Mouse (Mus musculus) limb, embryonic 13.5 days (tissue): ENCODE measurements at regions not wholly inside any gene's neighbourhood (a gene's known extent, or its start where the extent isn't known, plus 50 kb on each side); places are given as distances from the start of the nearest gene placed in this dataset.

ENCODE experiments used
- ATAC-seq: fragments of 200-750 bp; cut with Nextera tagmentation; 2 replicates; pipeline ENCODE4 v1.8.0; 2017; ENCODE audit warnings: low read depth, moderate number of reproducible peaks, moderate TSS enrichment; ENCODE audit not compliant: low FRiP score
- H3K27ac ChIP-seq: fragments of 300-500 bp; sonication (generic); 2 replicates; pipeline ENCODE4 v1.5.1; 2015; ENCODE audit warnings: inconsistent platforms, mild to moderate bottlenecking, moderate library complexity
- H3K27me3 ChIP-seq: fragments of 300-500 bp; sonication (generic); 2 replicates; pipeline ENCODE4 v1.6.1; 2015; ENCODE audit warnings: mild to moderate bottlenecking, inconsistent platforms
- H3K36me3 ChIP-seq: fragments of 300-500 bp; sonication (generic); 2 replicates; pipeline ENCODE4 v1.6.1; 2015; ENCODE audit warnings: inconsistent platforms, mild to moderate bottlenecking, moderate library complexity
- H3K4me1 ChIP-seq: fragments of 300-500 bp; sonication (generic); 2 replicates; pipeline ENCODE4 v1.6.1; 2015; ENCODE audit warnings: inconsistent platforms
- H3K4me2 ChIP-seq: fragments of 300-500 bp; sonication (generic); replicated peaks from 2 replicates; pipeline ENCODE4 v1.6.1; 2015; ENCODE audit warnings: inconsistent platforms, mild to moderate bottlenecking, moderate library complexity
- H3K4me3 ChIP-seq: fragments of 300-500 bp; sonication (generic); 2 replicates; pipeline ENCODE4 v1.5.1; 2015; ENCODE audit warnings: moderate library complexity, mild to moderate bottlenecking, inconsistent platforms
- H3K9ac ChIP-seq: fragments of 300-500 bp; sonication (generic); 2 replicates; pipeline ENCODE4 v1.6.1; 2015; ENCODE audit warnings: mild to moderate bottlenecking, inconsistent platforms
- H3K9me3 ChIP-seq: fragments of 300-500 bp; sonication (generic); 2 replicates; pipeline ENCODE4 v1.6.1; 2016; ENCODE audit warnings: inconsistent platforms
- WGBS: fragments of 180-500 bp; shearing (Covaris S2); methylation state at CpG from one replicate; pipeline ENCODE4 v1.1.7; 2015; 5-methylcytosine and 5-hydroxymethylcytosine counted together

DNA sequence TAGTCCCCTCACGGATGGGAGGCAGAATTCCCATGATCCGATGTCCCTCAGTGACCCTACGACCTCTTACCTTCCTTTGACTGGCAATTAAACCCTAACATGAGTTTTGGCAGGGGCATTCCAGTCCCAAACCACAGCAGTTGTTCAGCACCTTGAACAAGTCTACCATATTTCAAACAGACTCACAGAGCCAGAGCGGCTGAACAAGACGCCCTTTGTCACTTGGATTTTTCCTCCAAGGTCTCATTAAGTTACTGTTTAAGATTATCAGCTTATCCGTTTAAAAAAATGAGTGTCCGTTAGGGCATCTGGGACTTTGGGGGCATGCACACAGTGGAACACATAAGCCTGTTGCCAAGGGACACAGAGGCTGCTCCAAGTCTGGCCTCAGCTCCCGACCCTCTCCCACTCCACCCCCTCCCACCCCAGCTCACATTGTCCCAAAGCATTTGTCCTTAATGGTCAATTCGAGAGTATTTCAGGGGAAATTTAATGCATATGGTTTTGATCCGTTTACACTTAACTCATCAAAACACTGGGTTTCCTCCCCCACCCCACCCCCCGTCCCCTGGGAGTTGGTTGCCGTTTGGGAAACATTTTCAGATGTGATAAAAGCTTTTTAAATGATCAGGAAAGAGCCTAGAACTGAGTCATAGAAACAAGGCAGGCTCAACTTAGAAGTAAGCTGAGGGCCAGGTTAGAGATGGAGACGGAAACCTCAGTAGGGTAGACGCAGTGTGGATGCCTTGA, 87.4 kb upstream of the Habp2 start:
- peaks cover 17% of the 10 kb centered on the region; the same call in 1 of the 2 replicates for H3K27me3 ChIP-seq
- no peaks in the 10 kb centered on the region for H3K9me3 ChIP-seq
- 0 out of 2 replicates have a peak overlapping the region, but pooled peaks have one; percentile 22 for H3K27ac ChIP-seq
- no peak for ATAC-seq
- no peak overlapping the region for H3K4me3 ChIP-seq
- 0 out of 2 replicates have a peak overlapping the region, but pooled peaks have one; percentile 3 for H3K4me2 ChIP-seq
- peaks cover 31% of the 10 kb centered on the region for H3K4me1 ChIP-seq
- no peaks in the 10 kb centered on the region for H3K36me3 ChIP-seq
- H3K9ac ChIP-seq = no peak overlapping the region
- WGBS = 29% methylated on average over 14 of the region's 14 CpGs

DNA sequence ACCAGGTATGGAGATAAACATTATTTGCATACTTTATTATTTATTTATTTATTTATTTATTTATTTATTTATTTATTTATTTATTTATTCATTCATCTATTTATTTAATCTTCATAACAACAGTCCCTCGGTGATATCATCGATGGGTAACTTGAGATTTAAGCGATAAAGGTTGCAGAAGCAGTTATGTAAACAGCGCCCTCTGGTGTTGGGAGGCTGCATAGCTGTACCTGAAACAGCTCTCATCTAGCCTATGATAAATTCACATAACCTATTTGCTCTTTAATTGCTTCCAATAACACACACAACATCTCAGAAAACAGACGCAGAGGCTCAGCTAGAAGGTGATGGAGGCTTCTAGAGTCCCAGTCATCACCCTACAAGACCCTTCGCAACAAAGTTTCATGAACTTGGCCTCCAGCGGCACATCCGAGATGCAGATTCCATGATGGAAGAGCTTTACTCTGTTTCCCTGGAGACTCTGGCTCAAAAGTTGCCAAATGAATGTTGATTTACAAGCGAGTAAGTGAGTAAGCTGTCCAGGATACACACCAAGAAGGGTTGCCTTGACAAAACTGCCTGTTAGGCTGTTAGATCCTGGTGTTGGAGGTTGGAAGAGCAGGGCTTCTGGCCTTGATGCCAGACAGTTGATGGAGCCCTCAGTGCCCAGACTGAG, 85.8 kb upstream of the Habp2 start:
- no peak overlapping the region for H3K9ac ChIP-seq
- WGBS = 82% methylated on average over 9 of the region's 9 CpGs
- peaks cover 25% of the 10 kb centered on the region; the same call in 1 of the 2 replicates for H3K27me3 ChIP-seq
- H3K4me2 ChIP-seq = no peak overlapping the region
- H3K36me3 ChIP-seq = no peaks in the 10 kb centered on the region
- no peak overlapping the region for H3K27ac ChIP-seq
- no peak for ATAC-seq
- no peak overlapping the region for H3K4me3 ChIP-seq
- H3K9me3 ChIP-seq = no peaks in the 10 kb centered on the region
- peaks cover 31% of the 10 kb centered on the region for H3K4me1 ChIP-seq

DNA sequence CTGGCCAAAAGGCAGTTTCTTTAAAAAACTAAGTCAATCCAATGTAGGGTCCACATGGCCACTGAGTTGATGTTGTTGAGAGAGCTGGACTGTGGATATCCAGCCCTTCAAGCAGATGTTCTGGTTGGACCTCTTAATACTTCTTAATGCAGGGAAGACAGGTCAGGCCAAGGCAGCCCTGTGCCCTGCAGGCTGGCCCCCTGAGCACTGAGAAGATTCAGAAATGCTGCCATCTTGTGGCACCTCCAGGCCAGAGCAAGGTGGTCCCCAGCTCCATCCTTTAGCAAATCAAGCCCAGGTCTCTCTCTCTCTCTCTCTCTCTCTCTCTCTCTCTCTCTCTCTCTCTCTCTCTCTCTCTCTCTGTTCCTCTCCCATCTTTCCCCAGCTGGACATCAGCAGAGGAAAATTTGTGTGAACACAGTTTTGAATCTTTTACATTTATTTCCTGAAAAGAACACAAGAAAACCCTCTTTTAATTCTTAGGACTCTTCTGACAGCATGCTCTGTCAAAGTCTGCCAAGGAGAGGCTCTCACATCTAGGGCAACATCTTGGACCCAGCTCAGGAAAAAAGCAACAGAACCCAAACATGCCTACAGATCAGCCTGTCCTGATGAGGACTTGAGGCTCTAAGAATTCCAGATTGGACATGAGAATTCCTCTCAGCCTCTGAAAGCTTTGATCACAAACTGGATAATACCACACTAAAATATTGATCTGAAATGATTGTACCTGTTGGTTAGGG, 85.0 kb upstream of the Habp2 start:
- Histone ChIP-seq H3K4me1 (peaks cover 28% of the 10 kb centered on the region), H3K36me3 (no peaks in the 10 kb centered on the region), H3K4me2 (no peak overlapping the region), H3K9me3 (no peaks in the 10 kb centered on the region), H3K4me3 (no peak overlapping the region), H3K27ac (no peak overlapping the region), H3K9ac (no peak overlapping the region), H3K27me3 (peaks cover 25% of the 10 kb centered on the region; the same call in 1 of the 2 replicates)
- ATAC-seq = peak; percentile 75; the same call in 1 of the 2 replicates

DNA sequence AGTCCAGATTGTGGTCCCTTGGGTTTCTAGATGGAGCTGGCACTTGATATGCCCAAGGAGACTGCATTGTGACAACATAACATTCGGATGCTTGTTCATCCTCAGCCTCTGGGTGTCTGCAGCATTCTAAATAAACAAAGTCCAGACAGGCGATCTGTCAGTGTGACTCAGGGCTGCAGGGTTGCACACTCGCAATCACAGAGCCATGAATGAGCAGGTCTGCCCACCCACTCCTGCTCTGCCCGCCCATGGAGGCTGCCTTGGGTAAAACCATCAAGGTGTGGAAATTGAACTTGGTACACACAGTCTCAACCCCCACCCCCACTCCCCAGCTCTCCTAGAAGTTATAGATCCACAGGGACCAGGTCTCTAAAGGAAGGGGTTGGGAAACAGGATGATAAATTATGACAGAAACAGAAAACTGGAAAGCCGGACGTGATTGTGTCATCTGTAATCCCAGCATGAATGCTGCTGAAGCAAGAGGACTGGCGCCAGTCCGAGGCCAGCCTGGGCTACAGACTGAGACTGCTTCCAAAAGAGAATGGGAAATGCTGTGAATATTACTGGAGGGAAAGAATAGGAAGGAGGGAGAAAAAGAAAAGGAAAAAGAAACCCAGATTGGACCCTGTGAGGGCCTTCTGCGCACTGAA, 84.3 kb upstream of the Habp2 start:
- no peak for ATAC-seq
- no peak overlapping the region for H3K4me3 ChIP-seq
- peaks cover 30% of the 10 kb centered on the region for H3K4me1 ChIP-seq
- H3K9me3 ChIP-seq = no peaks in the 10 kb centered on the region
- peaks cover 23% of the 10 kb centered on the region; the same call in 1 of the 2 replicates for H3K27me3 ChIP-seq
- no peak overlapping the region for H3K9ac ChIP-seq
- no peaks in the 10 kb centered on the region for H3K36me3 ChIP-seq
- no peak overlapping the region for H3K27ac ChIP-seq
- no peak overlapping the region for H3K4me2 ChIP-seq
- 69% methylated on average over 9 of the region's 9 CpGs for WGBS

GRCm38 (mm10) chr19:56218536-56218935, 68.4 kb upstream of the Habp2 start:
- Histone ChIP-seq H3K27me3 (peaks cover 58% of the 10 kb centered on the region), H3K4me1 (peaks cover 46% of the 10 kb centered on the region), H3K4me3 (no peak overlapping the region), H3K27ac (no peak overlapping the region), H3K4me2 (no peak overlapping the region), H3K9me3 (no peaks in the 10 kb centered on the region), H3K36me3 (no peaks in the 10 kb centered on the region), H3K9ac (no peak overlapping the region)
- WGBS = 48% methylated on average over 6 of the region's 6 CpGs
- ATAC-seq = no peak; the same call in 1 of the 2 replicates

- no peaks in the 10 kb centered on the region for H3K9me3 ChIP-seq
- ATAC-seq = no peak
- peaks cover 49% of the 10 kb centered on the region for H3K4me1 ChIP-seq
- WGBS = 58% methylated on average over 15 of the region's 15 CpGs
- H3K27ac ChIP-seq = no peak overlapping the region
- no peaks in the 10 kb centered on the region for H3K36me3 ChIP-seq
- H3K9ac ChIP-seq = no peak overlapping the region
- H3K4me3 ChIP-seq = no peak overlapping the region
- H3K27me3 ChIP-seq = peaks cover 70% of the 10 kb centered on the region
- H3K4me2 ChIP-seq = no peak overlapping the region
Observed at GRCm38 (mm10) chr19:56220724-56221407, 66.1 kb upstream of the Habp2 start.

DNA sequence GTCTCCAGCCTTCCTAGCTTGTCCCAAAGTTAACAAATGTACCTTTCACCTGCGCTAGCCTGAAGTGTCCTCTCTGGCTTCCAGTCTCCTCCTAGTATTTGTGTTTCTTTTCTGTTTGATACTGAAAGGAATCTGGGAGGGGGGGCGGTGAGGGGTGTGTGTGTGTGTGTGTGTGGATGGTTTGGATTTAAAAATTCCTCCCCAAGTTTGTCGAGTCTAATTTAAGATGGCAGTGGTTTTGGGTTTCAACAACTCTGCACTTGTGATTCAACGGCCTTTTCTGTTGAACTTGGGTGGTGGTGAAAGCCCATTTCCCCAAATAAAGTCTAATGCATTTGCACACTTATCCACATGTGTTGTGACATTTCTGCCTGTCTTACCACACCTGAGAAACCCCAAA, 64.4 kb upstream of the Habp2 start:
- Histone ChIP-seq H3K4me3 (no peak overlapping the region), H3K4me2 (no peak overlapping the region), H3K9ac (no peak overlapping the region), H3K9me3 (no peaks in the 10 kb centered on the region), H3K36me3 (no peaks in the 10 kb centered on the region), H3K27me3 (peaks cover 72% of the 10 kb centered on the region), H3K27ac (no peak overlapping the region), H3K4me1 (peaks cover 43% of the 10 kb centered on the region)
- WGBS = 61% methylated on average over 4 of the region's 4 CpGs
- ATAC-seq = no peak

- no peak overlapping the region for H3K27ac ChIP-seq
- H3K4me1 ChIP-seq = peaks cover 28% of the 10 kb centered on the region
- no peak overlapping the region for H3K4me3 ChIP-seq
- no peak overlapping the region for H3K9ac ChIP-seq
- ATAC-seq = no peak
- no peaks in the 10 kb centered on the region for H3K9me3 ChIP-seq
- H3K27me3 ChIP-seq = peaks cover 61% of the 10 kb centered on the region
- 8% methylated on average over 7 of the region's 7 CpGs for WGBS
- no peaks in the 10 kb centered on the region for H3K36me3 ChIP-seq
- peak overlapping the region; percentile 11; the same call in 1 of the 2 replicates for H3K4me2 ChIP-seq
Observed at GRCm38 (mm10) chr19:56225039-56225438, 61.9 kb upstream of the Habp2 start.

GRCm38 (mm10) chr19:56225518-56225917, 61.4 kb upstream of the Habp2 start:
- WGBS = 83% methylated on average over 3 of the region's 3 CpGs
- no peak for ATAC-seq
- Histone ChIP-seq H3K9me3 (no peaks in the 10 kb centered on the region), H3K4me1 (peaks cover 28% of the 10 kb centered on the region), H3K9ac (no peak overlapping the region), H3K4me3 (no peak overlapping the region), H3K36me3 (no peaks in the 10 kb centered on the region), H3K27ac (no peak overlapping the region), H3K27me3 (peaks cover 56% of the 10 kb centered on the region), H3K4me2 (no peak overlapping the region)

DNA sequence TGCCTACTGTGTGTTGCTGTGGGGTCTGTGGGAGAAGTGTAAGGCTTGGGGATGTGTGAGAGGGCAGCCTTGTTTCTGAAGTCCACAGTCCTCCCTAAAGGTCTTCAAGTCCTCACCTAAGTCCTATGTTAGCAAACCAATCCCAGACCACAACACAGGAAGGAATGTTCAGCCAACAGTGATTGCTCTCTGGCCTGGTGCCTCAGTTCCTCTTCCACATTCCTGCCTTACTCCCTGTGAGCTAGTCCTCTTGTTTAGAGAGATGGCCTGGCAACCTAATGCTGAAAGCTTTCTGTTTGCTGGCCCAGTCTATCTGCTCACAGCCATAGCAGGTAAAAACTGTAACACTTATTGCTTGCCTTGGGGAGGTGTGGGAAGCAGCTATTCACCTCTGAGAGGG, 58.4 kb upstream of the Habp2 start:
- peaks cover 36% of the 10 kb centered on the region for H3K27me3 ChIP-seq
- no peak overlapping the region for H3K4me3 ChIP-seq
- H3K36me3 ChIP-seq = no peaks in the 10 kb centered on the region
- H3K27ac ChIP-seq = no peak overlapping the region
- H3K4me2 ChIP-seq = no peak overlapping the region
- no peak overlapping the region for H3K9ac ChIP-seq
- H3K4me1 ChIP-seq = peaks cover 28% of the 10 kb centered on the region
- peaks cover 4% of the 10 kb centered on the region; the same call in 1 of the 2 replicates for H3K9me3 ChIP-seq
- no peak for ATAC-seq

DNA sequence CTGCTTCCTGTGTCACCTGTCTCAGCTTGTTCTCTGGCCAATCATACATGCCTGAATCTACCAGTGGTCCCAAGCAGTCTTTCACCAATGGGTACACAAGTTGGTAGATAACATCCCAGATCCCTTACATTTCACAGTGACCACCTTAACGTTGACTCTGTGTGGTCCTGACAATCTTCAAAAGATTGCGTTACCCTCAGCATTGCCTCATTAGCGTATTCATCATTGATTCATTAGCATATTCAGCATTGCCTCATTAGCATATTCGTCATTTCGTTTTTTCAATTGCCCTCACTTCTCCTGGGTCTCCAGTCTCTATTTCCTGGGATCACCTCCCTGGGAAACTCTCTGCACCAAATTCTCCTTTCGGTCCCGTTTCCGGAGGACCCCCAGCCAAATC, 55.5 kb upstream of the Habp2 start:
- no peak overlapping the region for H3K4me2 ChIP-seq
- H3K27ac ChIP-seq = peak overlapping the region; percentile 44; the same call in 1 of the 2 replicates
- no peaks in the 10 kb centered on the region for H3K36me3 ChIP-seq
- H3K9ac ChIP-seq = no peak overlapping the region
- H3K4me3 ChIP-seq = no peak overlapping the region
- H3K4me1 ChIP-seq = peaks cover 40% of the 10 kb centered on the region
- ATAC-seq = no peak
- H3K27me3 ChIP-seq = peaks cover 9% of the 10 kb centered on the region
- WGBS = 81% methylated on average over 8 of the region's 8 CpGs
- peaks cover 4% of the 10 kb centered on the region; the same call in 1 of the 2 replicates for H3K9me3 ChIP-seq
